Mouse (Mus musculus) frontal cortex, postnatal 36 days (tissue): Measurements from ENCODE around the gene Vwa8.
A peak's percentile ranks its signal among the peaks of the same experiment; 100 is the strongest.

ENCODE experiments used
- DNase-seq, 2 experiments: peaks; one replicate each; pipeline ENCODE4 v3.0.0; 2022; ENCODE audit warnings: low spot score in 2 of 2

Vwa8 gene

DNA sequence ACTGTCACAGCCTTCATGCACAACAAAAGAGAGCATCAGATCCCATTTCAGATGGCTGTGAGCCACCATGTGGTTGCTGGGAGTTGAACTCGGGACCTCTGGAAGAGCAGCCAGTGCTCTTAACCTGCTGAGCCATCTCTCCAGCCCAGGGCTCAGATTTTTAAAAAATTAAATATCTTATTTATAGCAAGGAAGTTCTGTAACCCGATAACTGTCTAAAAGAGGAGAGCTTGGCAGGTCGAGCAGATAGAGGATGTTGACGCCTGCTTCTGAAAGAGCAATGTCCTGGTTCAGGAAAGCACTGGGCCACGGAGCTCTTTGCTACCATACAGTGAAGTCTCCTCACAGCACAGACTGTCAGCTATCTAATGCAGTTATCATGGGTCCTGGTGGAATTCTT, 237.2 kb downstream of the Vwa8 start:
- no peak for DNase-seq

DNA sequence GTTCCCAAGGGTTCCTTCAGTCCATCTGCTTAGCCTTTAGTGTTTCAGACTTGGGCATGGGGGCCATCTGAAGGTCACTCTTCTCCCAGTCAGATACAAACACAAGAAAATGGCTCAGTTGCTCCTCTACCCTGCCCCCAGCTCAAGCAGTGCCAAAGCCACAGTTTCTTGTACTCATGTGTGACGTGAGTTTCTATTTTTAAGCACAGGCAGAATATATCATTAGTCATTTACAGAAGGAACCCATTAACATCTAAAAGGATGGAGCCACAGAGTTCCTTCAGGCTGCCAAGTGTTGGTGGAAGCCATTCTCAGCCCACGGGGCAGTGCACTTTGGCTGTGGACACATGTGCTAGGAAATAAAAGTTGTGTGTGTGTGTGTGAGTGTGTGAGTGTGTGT, 240.6 kb downstream of the Vwa8 start:
- DNase-seq: peak; percentile 23 to 28

DNA sequence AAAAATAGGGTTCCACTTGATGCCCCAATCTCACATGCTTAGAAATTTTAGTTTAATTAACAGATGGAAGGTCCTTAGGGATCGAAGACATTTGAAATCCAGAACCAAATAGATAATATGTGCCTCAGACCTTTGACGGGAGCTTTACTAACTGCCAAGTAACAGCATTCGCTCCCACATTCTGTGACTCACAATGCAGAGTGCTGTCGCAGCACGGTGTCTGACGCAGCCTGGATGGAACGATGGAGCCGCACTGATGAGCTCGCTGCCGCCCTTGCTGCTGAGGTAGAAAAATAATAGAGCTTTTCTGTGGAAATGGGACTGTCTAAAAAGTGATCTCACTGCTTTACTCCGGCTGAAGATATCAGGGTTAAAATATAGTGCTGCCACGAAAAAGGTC, 248.3 kb downstream of the Vwa8 start:
- DNase-seq: peak; percentile 24 to 34

GRCm38 (mm10) chr14:79106655-79107515, 258.0 kb downstream of the Vwa8 start:
- DNase-seq: peak; percentile 77 to 89

DNA sequence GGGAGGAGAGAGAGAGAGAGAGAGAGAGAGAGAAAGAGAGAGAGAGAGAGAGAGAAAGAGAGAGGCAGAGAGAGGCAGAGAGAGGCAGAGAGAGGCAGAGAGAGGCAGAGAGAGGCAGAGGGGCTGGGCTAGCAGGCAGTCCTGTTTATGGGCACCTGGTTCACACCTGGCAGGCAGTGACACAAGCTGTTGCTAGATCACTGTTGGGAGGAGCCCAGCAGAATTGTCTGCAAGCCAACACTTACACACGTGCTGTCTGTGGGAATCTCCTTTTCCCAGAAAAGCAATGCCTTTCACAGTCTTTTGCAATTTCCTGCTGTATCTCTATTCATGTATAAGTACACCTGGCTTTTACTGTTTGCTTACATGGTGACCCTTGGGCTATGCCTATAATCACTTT, 260.5 kb downstream of the Vwa8 start:
- no peak for DNase-seq

DNA sequence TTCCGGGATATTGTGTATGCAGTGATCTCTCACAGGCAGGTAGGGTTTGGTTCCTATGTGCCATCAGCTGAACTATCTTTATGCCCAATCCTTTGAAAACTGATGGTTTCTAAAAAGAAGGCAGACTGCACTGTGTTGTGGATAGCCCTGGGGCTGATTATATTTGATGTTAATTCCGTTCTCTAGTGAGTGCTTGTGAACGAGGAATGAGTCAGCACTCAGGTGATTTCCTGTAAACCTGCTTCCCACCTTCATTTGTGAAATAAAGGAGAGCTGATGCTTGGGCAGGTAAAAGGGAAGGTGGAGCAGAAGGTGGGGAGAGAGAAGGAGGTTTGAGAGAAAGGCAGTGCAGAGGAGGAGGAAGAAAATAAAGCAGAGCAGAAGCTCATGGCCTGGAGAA, 261.2 kb downstream of the Vwa8 start:
- DNase-seq: no peak

- DNase-seq: no peak
Observed at GRCm38 (mm10) chr14:79112050-79112449, 263.2 kb downstream of the Vwa8 start.

- DNase-seq: no peak
Observed at GRCm38 (mm10) chr14:79114526-79115383, 265.9 kb downstream of the Vwa8 start.

DNA sequence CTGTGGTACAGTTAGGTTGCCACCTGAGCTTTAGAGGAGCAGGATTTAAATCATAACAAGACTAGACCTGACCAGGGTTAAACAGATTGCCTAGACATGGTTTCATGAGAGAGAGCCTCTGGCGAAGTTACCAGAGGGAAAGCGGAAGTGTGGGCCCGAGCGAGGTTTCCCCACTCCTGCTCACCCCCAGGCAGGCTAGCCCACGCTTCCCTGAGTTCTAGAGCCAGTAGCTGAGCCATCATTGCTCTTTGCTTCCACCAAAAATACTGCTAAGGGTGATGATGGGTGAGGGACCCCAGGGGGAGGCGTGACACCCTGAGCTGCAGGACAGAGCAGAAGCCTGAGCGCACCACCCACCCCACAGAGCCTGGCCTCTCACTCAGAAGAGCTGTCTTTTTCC, 269.6 kb downstream of the Vwa8 start:
- DNase-seq: no peak

DNA sequence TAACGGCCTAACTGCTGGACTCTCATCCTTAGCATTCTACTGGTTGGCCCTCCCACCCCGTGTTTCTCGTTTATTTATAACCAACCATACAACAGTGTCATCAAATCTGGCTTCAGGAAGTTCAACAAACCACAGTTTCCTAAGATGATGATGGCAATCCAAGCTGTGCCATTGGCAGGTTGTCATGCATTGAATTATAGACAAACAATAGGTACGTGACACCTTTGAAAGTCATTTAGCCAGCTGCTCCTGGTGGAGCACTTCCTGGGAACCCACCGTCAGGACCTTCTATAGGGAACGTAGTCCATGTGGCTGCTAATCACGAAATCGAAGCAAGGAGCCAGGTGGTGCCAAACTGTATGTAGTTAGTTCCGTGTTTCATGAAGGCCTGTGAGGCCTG, 270.5 kb downstream of the Vwa8 start:
- DNase-seq: no peak

- no peak for DNase-seq
Observed at GRCm38 (mm10) chr14:79120681-79121080, 271.8 kb downstream of the Vwa8 start.

DNA sequence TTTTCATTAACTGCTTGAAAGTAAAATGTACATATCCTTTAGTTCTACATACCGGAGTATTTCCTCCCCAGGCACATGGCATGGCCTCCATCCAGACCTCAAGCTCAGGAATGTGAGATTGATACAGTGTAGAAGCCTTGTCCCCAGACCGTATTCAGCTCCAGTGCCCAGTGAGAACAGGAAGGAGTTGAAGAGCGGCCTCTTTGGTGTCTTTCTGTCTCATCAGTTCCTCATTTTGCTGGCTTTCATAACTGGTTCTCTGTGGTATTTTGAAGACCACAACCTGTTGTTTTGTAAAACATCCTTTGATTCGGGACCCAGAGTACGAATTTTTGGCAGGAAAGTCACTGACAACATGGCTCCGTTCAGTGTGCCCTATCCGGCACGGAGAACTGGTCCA, 274.6 kb downstream of the Vwa8 start:
- DNase-seq: no peak

GRCm38 (mm10) chr14:79124643-79125042, 275.8 kb downstream of the Vwa8 start:
- peak; percentile 32 to 50 for DNase-seq

- no peak for DNase-seq
Observed at GRCm38 (mm10) chr14:79126176-79126575, 277.3 kb downstream of the Vwa8 start.

DNA sequence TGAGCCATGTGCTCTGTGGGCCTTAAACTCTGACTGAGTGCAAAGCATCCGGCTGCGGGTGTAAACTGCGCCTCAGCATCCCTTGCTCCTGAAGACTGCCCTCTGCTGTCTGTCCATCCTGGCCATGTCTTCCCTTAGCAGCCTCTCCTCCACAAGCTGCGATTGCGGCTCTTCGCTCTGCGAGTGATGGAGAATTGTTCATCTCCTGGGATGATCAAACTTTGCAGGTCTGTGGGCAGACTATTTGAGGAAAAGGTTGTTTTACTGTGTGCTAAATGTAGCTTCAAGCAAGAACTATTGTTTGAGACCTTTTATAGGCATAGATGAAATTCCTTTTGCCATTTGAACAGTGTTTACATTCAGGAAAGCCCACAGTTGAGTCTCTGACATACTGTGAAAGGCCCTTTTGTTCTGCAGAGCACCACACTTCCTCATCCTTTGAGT, 286.1 kb downstream of the Vwa8 start:
- peak in 1 of 2 experiments; percentile 27 for DNase-seq

DNA sequence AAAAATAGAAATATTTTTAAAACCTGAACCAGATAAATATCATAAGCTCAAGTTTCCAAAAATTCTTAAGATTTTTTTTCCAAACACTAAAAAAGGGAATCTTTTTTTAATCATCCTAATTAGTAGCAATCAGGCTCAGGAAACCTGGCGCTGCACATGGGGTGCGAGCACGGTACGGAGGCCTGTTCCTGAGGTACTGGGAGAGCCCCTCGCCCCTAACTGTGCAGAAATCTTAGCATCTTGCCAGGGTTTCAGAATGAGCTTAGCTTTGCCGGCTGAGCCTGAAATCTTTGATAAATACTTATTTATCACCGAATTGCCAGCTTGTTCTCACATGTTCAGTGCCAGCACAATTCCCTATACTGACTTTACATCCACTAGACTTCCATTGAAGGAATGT, 286.6 kb downstream of the Vwa8 start:
- DNase-seq: no peak

DNA sequence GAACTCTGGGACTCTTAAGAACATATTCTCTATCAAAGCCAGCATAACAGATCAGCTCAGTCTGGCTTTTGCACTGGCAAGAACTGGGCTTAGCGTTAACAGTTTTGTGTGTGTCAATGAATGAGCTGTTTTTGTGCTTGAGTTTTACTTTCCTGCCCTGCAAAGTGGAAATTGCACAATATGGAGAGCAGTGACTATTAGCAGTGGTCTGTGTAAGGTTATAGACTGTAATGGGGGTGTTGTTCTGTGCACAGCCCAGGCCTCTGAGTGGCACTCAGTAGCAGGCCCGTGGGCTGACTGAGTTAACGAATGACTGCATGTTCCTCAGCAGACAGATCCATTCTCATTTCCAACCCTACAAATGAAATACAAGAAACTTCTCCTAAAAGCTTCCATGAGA, 287.7 kb downstream of the Vwa8 start:
- DNase-seq: no peak

GRCm38 (mm10) chr14:79137100-79137499, 288.2 kb downstream of the Vwa8 start:
- no peak for DNase-seq

GRCm38 (mm10) chr14:79139096-79139651, 290.3 kb downstream of the Vwa8 start:
- no peak for DNase-seq

GRCm38 (mm10) chr14:79139918-79140825, 291.3 kb downstream of the Vwa8 start:
- DNase-seq: no peak

GRCm38 (mm10) chr14:79140826-79141219, 292.0 kb downstream of the Vwa8 start:
- DNase-seq: no peak
